Comparison of ENCODE assay signal across 8 mouse cellular contexts in genomic region chr14:13933290-13934051, GRCm38 (mm10). TPM values are rescaled to one million over a fixed set of nuclear protein-coding genes. Genes with fewer than 3 reads are reported as not detected.
DNase-seq lines count a peak whose midpoint lies in the region; ATAC-seq and TF ChIP-seq lines count a peak whose summit lies in the region.

No protein-coding gene starts in this region.

- 0 out of 2 replicates have a peak overlapping the region, but pooled peaks have one; percentile 18 for H3K9ac ChIP-seq in forebrain, postnatal 0 days
- peak overlapping the region; percentile 18; the same call in 1 of the 2 replicates for H3K9ac ChIP-seq in liver, embryonic 16.5 days (ENCODE audit: low read depth, low read length)

- H3K4me3 ChIP-seq in forebrain, postnatal 0 days (ENCODE audit: low read depth, low read length), result peak overlapping the region; percentile 1; the same call in 1 of the 2 replicates
- H3K4me3 ChIP-seq in liver, embryonic 16.5 days (ENCODE audit: low read depth, low read length), result peak overlapping the region; percentile 50

- ATAC-seq in cerebellum, adult (ENCODE audit: insufficient number of reproducible peaks, low FRiP score, low TSS enrichment), result peak; percentile 26; the same call in 1 of the 2 replicates
- ATAC-seq in forebrain, postnatal 0 days, result peak; percentile 79
- no peak for ATAC-seq in liver, embryonic 16.5 days (ENCODE audit: low read depth)

- no peak for DNase-seq in cerebellum, adult 9-10 months
- peak; percentile 21 for DNase-seq in CD4-positive helper T cell, adult 2 months (ENCODE audit: low read depth, low spot score)
- DNase-seq in forebrain, postnatal 0 days, result no peak
- DNase-seq in thymus, postnatal 4 days, result peak; percentile 10
- DNase-seq in adrenal gland, postnatal 36 days, result no peak
- DNase-seq in B cell, adult 2 months, result no peak

- H3K4me1 ChIP-seq in forebrain, postnatal 0 days (ENCODE audit: insufficient read depth), result no peaks in the 10 kb centered on the region
- peaks cover 2% of the 10 kb centered on the region; the same call in 1 of the 2 replicates for H3K4me1 ChIP-seq in liver, embryonic 16.5 days (ENCODE audit: control insufficient read depth, low read depth, low read length)

- 33% methylated on average over 29 of the region's 31 CpGs for WGBS in forebrain, postnatal 0 days
- WGBS in liver, embryonic 16.5 days (ENCODE audit: insufficient replicate concordance), result 20% methylated on average over 30 of the region's 31 CpGs

- TF ChIP-seq CTCF in forebrain, postnatal 0 days (IDR thresholded peaks at IDR 0.05; ENCODE audit: low read depth), result no peak

- no peak overlapping the region for H3K27ac ChIP-seq in forebrain, postnatal 0 days (ENCODE audit: low read depth, low read length)
- no peak overlapping the region for H3K27ac ChIP-seq in liver, embryonic 16.5 days (ENCODE audit: low read length)

- H3K27me3 ChIP-seq in forebrain, postnatal 0 days (ENCODE audit: insufficient read depth, low read length), result no peaks in the 10 kb centered on the region
- no peaks in the 10 kb centered on the region for H3K27me3 ChIP-seq in liver, embryonic 16.5 days (ENCODE audit: control insufficient read depth, insufficient read depth, low read depth, low read length)

- no peaks in the 10 kb centered on the region for H3K9me3 ChIP-seq in forebrain, postnatal 0 days (ENCODE audit: low read length)
- no peaks in the 10 kb centered on the region for H3K9me3 ChIP-seq in liver, embryonic 16.5 days (replicated peaks; ENCODE audit: control insufficient read depth, low read length)

- H3K36me3 ChIP-seq in forebrain, postnatal 0 days (ENCODE audit: insufficient read depth), result no peaks in the 10 kb centered on the region
- H3K36me3 ChIP-seq in liver, embryonic 16.5 days (ENCODE audit: control insufficient read depth, insufficient read depth), result no peaks in the 10 kb centered on the region

- peak overlapping the region; percentile 45 for H3K4me2 ChIP-seq in forebrain, postnatal 0 days (ENCODE audit: low read depth)
- H3K4me2 ChIP-seq in liver, embryonic 16.5 days (ENCODE audit: low read depth, low read length), result peak overlapping the region; percentile 69

RNA-seq across cellular contexts. Expression of gene Gm281, which starts 19.2 kb away (rescaled TPM):
- not detected in 2 replicates for total RNA-seq in forebrain, postnatal 0 days (2014; rRNA removed)
- polyA plus RNA-seq in forebrain, postnatal 0 days (2015; fragmentation: Nextera tagmentation; extraction: Ambion mirVana), result 0.06 and 0.11 TPM in 2 replicates
- not detected in 2 replicates for polyA plus RNA-seq in liver, embryonic 16.5 days (2015; fragmentation: Nextera tagmentation; extraction: Ambion mirVana)
- total RNA-seq in adrenal gland, postnatal 36 days (2021), result not detected

RNA-seq across cellular contexts. Expression of gene Atxn7, which starts 27.8 kb away (rescaled TPM):
- 9.2 and 14.4 TPM in 2 replicates for total RNA-seq in forebrain, postnatal 0 days (2014; rRNA removed)
- polyA plus RNA-seq in forebrain, postnatal 0 days (2015; fragmentation: Nextera tagmentation; extraction: Ambion mirVana), result 1.0 and 2.2 TPM in 2 replicates
- polyA plus RNA-seq in liver, embryonic 16.5 days (2015; fragmentation: Nextera tagmentation; extraction: Ambion mirVana), result 1.2 and 1.5 TPM in 2 replicates
- 10 to 100 TPM; 22.0 to 43.8 TPM for total RNA-seq in adrenal gland, postnatal 36 days (2021)

RNA-seq across cellular contexts. Expression of gene Thoc7, which starts 28.2 kb away (rescaled TPM):
- total RNA-seq in forebrain, postnatal 0 days (2014; rRNA removed), result 90.7 and 105 TPM in 2 replicates
- 189 and 216 TPM in 2 replicates for polyA plus RNA-seq in forebrain, postnatal 0 days (2015; fragmentation: Nextera tagmentation; extraction: Ambion mirVana)
- 60.2 and 68.5 TPM in 2 replicates for polyA plus RNA-seq in liver, embryonic 16.5 days (2015; fragmentation: Nextera tagmentation; extraction: Ambion mirVana)
- total RNA-seq in adrenal gland, postnatal 36 days (2021), result 100 to 1,000 TPM; 121 TPM

Comparison
In these comparisons a context has a peak if more than half of its experiments do, and no peak if none do; other contexts are left out.
1. DNase-seq: peak in CD4-positive helper T cell, adult 2 months (single experiment) and thymus, postnatal 4 days (single experiment); none in cerebellum, adult 9-10 months (single experiment), forebrain, postnatal 0 days (single experiment), adrenal gland, postnatal 36 days (0 of 2) and B cell, adult 2 months (0 of 2).